Mouse (Mus musculus): ENCODE results near the gene Zswim2. TPM values are rescaled to one million over a fixed set of nuclear protein-coding genes. Genes with fewer than 3 reads are reported as not detected.

Gene Zswim2
- polyA plus RNA-seq, 1 experiment from 2014 or later, result not detected

DNA sequence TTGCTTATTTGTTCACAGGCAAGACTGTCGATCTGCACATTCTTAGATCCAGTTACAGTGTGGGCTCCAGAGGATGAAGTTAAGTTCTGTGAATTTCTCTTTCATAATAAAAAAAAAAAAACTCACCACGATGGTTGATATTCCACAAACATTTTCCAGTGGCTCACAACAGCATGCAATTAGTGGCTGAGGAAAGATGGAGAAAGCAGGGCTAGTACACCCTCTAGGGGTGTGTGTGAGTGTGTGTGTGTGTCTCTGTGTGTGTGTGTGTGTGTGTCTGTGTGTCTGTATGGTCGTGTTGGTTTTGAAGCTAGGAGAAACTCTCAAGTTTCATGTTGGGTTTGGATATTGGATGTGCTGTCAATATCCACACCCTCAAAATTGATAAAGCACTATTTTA is 350 bp upstream of the Zswim2 start:
- Histone ChIP-seq H3K4me2 (ENCODE audit: low read length) (peak overlapping the region; percentile 64), H3K4me1 (ENCODE audit: control insufficient read depth, insufficient read depth, low read length) (no peaks in the 10 kb centered on the region; the same call in 1 of the 2 replicates), H3K27me3 (replicated peaks; ENCODE audit: control insufficient read depth, insufficient read depth, low read length) (no peaks in the 10 kb centered on the region), H3K9ac (ENCODE audit: low read length) (no peak overlapping the region), H3K4me3 (ENCODE audit: low read depth, low read length) (peak overlapping the region; percentile 31), H3K9me3 (replicated peaks; ENCODE audit: control insufficient read depth, low read length) (no peaks in the 10 kb centered on the region), H3K27ac (ENCODE audit: low read depth, low read length) (no peak overlapping the region), H3K36me3 (ENCODE audit: control insufficient read depth, insufficient read depth, low read length) (no peaks in the 10 kb centered on the region)
- ATAC-seq (peak; percentile 45; the same call in 1 of the 2 replicates), DNase-seq (ENCODE audit: low spot score) (no peak)
- WGBS, result 34% methylated on average over 3 of the region's 3 CpGs

DNA sequence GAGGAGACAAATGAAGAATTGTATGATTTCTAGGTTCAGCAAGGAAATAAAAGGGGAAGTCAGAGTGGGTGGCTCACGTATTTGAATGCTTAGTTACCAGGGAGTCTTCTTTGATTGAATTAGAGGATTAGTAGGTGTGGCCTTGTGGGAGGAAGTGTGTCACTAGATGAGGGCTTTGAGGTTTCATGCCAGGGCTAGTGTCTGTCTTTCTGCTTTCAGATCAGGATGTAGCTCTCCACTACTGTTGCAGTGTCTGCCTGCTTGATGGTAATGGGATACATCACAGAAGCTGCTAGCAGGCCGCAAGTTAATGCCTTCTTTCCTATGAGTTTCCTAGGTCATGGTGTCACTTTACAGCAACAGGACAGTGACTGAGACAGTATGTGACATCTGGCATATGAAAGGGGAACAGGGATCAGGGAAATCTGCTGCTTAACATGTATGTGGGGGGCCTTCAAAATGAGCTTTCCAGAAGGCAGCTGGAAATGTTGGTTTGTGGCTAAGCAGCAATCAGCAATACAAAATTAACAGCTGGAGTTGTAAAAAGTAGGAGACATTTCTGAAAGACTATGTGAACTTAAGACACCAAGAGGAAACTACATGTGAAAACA is 11.4 kb downstream of the Zswim2 start:
- WGBS, result 57% methylated on average over 2 of the region's 2 CpGs

DNA sequence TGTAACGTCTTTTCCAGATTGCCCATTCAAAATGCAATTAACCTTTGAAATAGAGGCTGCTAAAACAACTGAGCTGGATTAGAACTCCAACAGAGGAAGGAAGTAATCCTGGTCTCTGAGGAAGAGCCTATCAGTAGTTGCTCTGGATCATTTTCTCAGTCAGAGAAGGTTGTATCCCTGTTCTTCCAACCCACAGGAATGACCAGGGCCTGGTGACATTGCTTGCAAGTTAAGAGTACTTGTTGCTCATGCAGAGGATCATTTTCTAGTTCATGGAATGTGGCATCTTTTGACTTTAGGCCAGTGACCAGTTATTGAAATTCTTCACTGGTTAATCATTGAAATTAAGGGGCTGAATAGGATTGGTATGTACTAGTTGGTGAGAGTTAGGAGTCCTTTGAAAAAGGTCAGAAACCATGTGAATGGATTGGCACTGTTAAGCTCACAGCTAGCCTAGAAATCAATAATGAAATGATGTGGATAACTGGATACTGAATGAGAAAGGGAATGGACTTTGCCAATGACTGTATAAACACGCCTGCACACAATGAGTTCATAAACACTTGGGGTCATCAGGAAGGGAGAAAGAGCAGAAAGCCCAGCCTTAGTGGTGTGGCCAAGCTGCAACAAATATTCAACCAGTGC is 39.0 kb downstream of the Zswim2 start:
- Histone ChIP-seq H3K27me3 (replicated peaks; ENCODE audit: control insufficient read depth, insufficient read depth, low read length) (no peaks in the 10 kb centered on the region), H3K27ac (ENCODE audit: low read depth, low read length) (no peak overlapping the region), H3K9ac (ENCODE audit: low read length) (no peak overlapping the region), H3K4me3 (ENCODE audit: low read depth, low read length) (no peak overlapping the region), H3K9me3 (replicated peaks; ENCODE audit: control insufficient read depth, low read length) (no peaks in the 10 kb centered on the region), H3K36me3 (ENCODE audit: control insufficient read depth, insufficient read depth, low read length) (no peaks in the 10 kb centered on the region), H3K4me2 (ENCODE audit: low read length) (no peak overlapping the region), H3K4me1 (ENCODE audit: control insufficient read depth, insufficient read depth, low read length) (no peaks in the 10 kb centered on the region)
- WGBS, result 68% methylated on average over 2 of the region's 2 CpGs
- DNase-seq (ENCODE audit: low spot score) (no peak), ATAC-seq (no peak)

More for the DNA sequence above, 11.4 kb downstream of the Zswim2 start:
- H3K27me3 ChIP-seq (replicated peaks; ENCODE audit: control insufficient read depth, insufficient read depth, low read length), result no peaks in the 10 kb centered on the region
- ATAC-seq, result no peak
- no peak for DNase-seq (ENCODE audit: low spot score)
- no peak overlapping the region for H3K4me2 ChIP-seq (ENCODE audit: low read length)
- no peak overlapping the region for H3K27ac ChIP-seq (ENCODE audit: low read depth, low read length)
- no peaks in the 10 kb centered on the region for H3K4me1 ChIP-seq (ENCODE audit: control insufficient read depth, insufficient read depth, low read length)
- H3K9ac ChIP-seq (ENCODE audit: low read length), result no peak overlapping the region
- no peaks in the 10 kb centered on the region for H3K36me3 ChIP-seq (ENCODE audit: control insufficient read depth, insufficient read depth, low read length)
- H3K4me3 ChIP-seq (ENCODE audit: low read depth, low read length), result no peak overlapping the region
- no peaks in the 10 kb centered on the region for H3K9me3 ChIP-seq (replicated peaks; ENCODE audit: control insufficient read depth, low read length)

DNA sequence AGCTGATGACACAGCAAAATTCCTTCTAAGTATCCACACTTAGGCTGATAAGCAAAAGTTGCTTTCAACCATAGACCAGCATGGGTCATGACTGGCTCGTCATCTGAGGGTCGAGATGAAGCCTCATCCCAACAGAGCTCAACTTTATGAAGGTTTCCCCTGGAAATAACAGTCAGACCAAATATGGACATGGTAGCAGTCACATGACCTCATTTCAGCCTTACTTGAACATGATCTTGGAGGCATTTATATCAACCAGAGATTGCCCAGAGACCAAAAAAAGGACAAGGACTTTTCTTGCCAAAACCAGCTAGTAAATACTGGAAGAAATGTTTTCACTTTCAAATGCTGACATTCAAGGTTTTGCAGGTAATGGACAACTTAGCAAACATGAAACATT is 47.3 kb downstream of the Zswim2 start:
- H3K27ac ChIP-seq (ENCODE audit: low read depth, low read length), result no peak overlapping the region
- H3K9ac ChIP-seq (ENCODE audit: low read length), result no peak overlapping the region
- no peak overlapping the region for H3K4me3 ChIP-seq (ENCODE audit: low read depth, low read length)
- H3K9me3 ChIP-seq (replicated peaks; ENCODE audit: control insufficient read depth, low read length), result no peaks in the 10 kb centered on the region
- DNase-seq (ENCODE audit: low spot score) (no peak), ATAC-seq (no peak)
- no peaks in the 10 kb centered on the region for H3K36me3 ChIP-seq (ENCODE audit: control insufficient read depth, insufficient read depth, low read length)
- WGBS, result 88% methylated on average over 2 of the region's 2 CpGs
- no peaks in the 10 kb centered on the region for H3K4me1 ChIP-seq (ENCODE audit: control insufficient read depth, insufficient read depth, low read length)
- H3K27me3 ChIP-seq (replicated peaks; ENCODE audit: control insufficient read depth, insufficient read depth, low read length), result no peaks in the 10 kb centered on the region
- no peak overlapping the region for H3K4me2 ChIP-seq (ENCODE audit: low read length)

DNA sequence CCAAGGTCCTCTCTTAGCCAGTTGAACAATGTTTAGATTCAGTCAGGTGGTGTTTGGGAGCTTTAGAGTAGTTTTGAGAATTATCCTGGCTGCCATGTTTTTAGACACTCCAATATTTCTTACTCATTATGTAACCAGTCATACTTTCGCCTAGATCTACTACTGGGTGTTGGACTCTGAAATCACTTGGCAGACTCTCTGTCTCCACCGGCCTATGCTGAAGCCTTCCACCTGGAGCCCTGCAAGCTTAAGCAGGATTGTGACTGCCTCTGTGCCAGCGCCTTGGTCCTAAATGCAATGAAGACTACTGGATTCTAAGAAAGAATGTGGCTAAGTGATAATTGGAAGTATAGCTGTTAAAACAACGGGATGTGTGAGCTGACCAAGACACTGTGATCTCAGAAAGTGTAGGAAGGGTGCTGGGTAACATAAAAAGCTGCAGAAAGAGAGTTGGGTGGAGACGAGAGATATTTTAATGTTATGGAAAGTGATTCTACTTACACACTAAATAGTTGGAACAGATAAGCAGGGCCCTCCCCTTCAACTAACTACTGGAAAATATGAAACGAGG is 57.1 kb downstream of the Zswim2 start:
- Histone ChIP-seq H3K4me3 (ENCODE audit: low read depth, low read length) (no peak overlapping the region), H3K4me1 (ENCODE audit: control insufficient read depth, insufficient read depth, low read length) (no peaks in the 10 kb centered on the region), H3K27ac (ENCODE audit: low read depth, low read length) (no peak overlapping the region), H3K9me3 (replicated peaks; ENCODE audit: control insufficient read depth, low read length) (no peaks in the 10 kb centered on the region), H3K9ac (ENCODE audit: low read length) (no peak overlapping the region), H3K36me3 (ENCODE audit: control insufficient read depth, insufficient read depth, low read length) (peaks cover 30% of the 10 kb centered on the region), H3K27me3 (replicated peaks; ENCODE audit: control insufficient read depth, insufficient read depth, low read length) (no peaks in the 10 kb centered on the region), H3K4me2 (ENCODE audit: low read length) (no peak overlapping the region)
- ATAC-seq, result no peak
- 85% methylated on average over 6 of the region's 6 CpGs for WGBS
- DNase-seq (ENCODE audit: low spot score), result no peak

Other genes starting within 250 kb of the Zswim2 start
- 16.2 and 17.7 TPM in 2 replicates for gene Itgav, start 216.8 kb downstream of the Zswim2 start, polyA plus RNA-seq (2014; fragmentation: Nextera tagmentation; extraction: Ambion mirVana)
- 55.9 and 66.5 TPM in 2 replicates for gene Fam171b, start 128.6 kb downstream of the Zswim2 start, polyA plus RNA-seq (2014; fragmentation: Nextera tagmentation; extraction: Ambion mirVana)
- gene Gm13698, start 14.5 kb upstream of the Zswim2 start, polyA plus RNA-seq (2014; fragmentation: Nextera tagmentation; extraction: Ambion mirVana), result not detected in 2 replicates
- not detected in 2 replicates for gene Gm13693, start 20.3 kb upstream of the Zswim2 start, polyA plus RNA-seq (2014; fragmentation: Nextera tagmentation; extraction: Ambion mirVana)
- not detected in 2 replicates for gene Gm13695, start 26.1 kb upstream of the Zswim2 start, polyA plus RNA-seq (2014; fragmentation: Nextera tagmentation; extraction: Ambion mirVana)
- gene Gm13696, start 31.9 kb upstream of the Zswim2 start, polyA plus RNA-seq (2014; fragmentation: Nextera tagmentation; extraction: Ambion mirVana), result not detected in 2 replicates
- not detected in 2 replicates for gene Gm13694, start 37.7 kb upstream of the Zswim2 start, polyA plus RNA-seq (2014; fragmentation: Nextera tagmentation; extraction: Ambion mirVana)
- not detected in 2 replicates for gene Gm13697, start 43.5 kb upstream of the Zswim2 start, polyA plus RNA-seq (2014; fragmentation: Nextera tagmentation; extraction: Ambion mirVana)
- gene Gm13691, start 49.3 kb upstream of the Zswim2 start, polyA plus RNA-seq (2014; fragmentation: Nextera tagmentation; extraction: Ambion mirVana), result not detected in 2 replicates